Mouse (Mus musculus): ENCODE measurements at regions not wholly inside any gene's neighbourhood (a gene's known extent, or its start where the extent isn't known, plus 50 kb on each side); places are given as distances from the start of the nearest gene placed in this dataset.

DNA sequence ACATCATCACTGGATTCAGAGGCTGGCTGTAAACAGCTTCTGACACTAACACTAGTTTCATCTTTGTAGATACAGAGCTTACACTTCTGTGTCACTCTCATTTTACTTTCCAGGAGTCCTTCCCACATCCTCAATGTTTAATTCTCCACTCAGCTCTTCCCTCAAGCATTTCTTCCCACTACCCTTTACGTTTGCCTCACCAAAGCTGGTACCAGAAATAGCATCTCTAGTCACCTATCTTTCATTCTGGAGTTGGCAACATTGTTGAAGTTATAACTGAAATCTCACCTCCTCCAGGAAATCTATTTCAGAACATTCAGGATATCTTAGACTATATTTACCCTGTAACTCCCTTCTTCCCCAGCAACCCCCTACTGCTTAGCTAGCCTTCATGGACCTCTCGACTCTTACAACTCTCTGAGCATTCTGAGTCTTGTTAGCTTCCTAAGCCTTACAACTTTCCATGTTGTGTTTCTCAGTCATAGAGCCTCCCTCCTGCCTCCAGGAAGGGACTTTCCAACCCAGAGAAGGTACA lies 258.3 kb upstream of the BB014433 start:
- Histone ChIP-seq H3K4me1 (ENCODE audit: control insufficient read depth, insufficient read depth, low read length) (no peaks in the 10 kb centered on the region), H3K36me3 (ENCODE audit: control insufficient read depth, insufficient read depth, low read length) (no peaks in the 10 kb centered on the region), H3K27ac (ENCODE audit: low read length) (no peak overlapping the region), H3K9me3 (ENCODE audit: control insufficient read depth, low read depth, low read length) (no peaks in the 10 kb centered on the region), H3K4me2 (replicated peaks; ENCODE audit: low read depth, low read length) (no peak overlapping the region), H3K27me3 (ENCODE audit: control insufficient read depth, insufficient read depth, low read length) (no peaks in the 10 kb centered on the region), H3K9ac (replicated peaks; ENCODE audit: low read depth, low read length) (no peak overlapping the region), H3K4me3 (ENCODE audit: low read depth, low read length) (no peak overlapping the region)
- no peak for ATAC-seq (ENCODE audit: insufficient number of reproducible peaks, insufficient read depth, low FRiP score, low read depth)
- WGBS, result 78% methylated on average over 2 of the region's 2 CpGs

DNA sequence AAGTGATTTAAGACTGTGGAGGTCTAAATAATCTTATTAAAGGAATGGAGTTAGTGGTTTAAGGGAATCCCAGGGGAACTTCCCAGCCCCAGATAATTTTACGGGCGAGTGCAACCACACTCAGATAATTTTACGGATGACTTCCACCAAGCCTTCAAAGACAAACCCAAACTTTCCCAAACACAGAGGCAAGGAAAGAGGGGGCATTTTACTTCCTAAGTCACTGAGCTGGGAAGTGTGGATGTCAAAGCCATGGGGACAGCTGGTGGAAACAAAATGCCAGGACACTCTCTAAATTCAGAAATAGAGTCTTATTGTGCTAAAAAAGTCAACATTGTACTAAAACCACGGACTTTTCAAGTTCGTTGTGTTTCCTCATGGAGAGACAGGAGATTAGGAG lies 227.9 kb upstream of the BB014433 start:
- no peaks in the 10 kb centered on the region for H3K27me3 ChIP-seq (ENCODE audit: control insufficient read depth, insufficient read depth, low read length)
- ATAC-seq (ENCODE audit: insufficient number of reproducible peaks, insufficient read depth, low FRiP score, low read depth), result no peak
- no peak overlapping the region for H3K4me3 ChIP-seq (ENCODE audit: low read depth, low read length)
- H3K9me3 ChIP-seq (ENCODE audit: control insufficient read depth, low read depth, low read length), result no peaks in the 10 kb centered on the region
- WGBS, result 67% methylated on average over 5 of the region's 5 CpGs
- H3K27ac ChIP-seq (ENCODE audit: low read length), result no peak overlapping the region
- H3K4me1 ChIP-seq (ENCODE audit: control insufficient read depth, insufficient read depth, low read length), result no peaks in the 10 kb centered on the region
- no peak overlapping the region for H3K9ac ChIP-seq (replicated peaks; ENCODE audit: low read depth, low read length)
- H3K4me2 ChIP-seq (replicated peaks; ENCODE audit: low read depth, low read length), result no peak overlapping the region
- no peaks in the 10 kb centered on the region for H3K36me3 ChIP-seq (ENCODE audit: control insufficient read depth, insufficient read depth, low read length)

DNA sequence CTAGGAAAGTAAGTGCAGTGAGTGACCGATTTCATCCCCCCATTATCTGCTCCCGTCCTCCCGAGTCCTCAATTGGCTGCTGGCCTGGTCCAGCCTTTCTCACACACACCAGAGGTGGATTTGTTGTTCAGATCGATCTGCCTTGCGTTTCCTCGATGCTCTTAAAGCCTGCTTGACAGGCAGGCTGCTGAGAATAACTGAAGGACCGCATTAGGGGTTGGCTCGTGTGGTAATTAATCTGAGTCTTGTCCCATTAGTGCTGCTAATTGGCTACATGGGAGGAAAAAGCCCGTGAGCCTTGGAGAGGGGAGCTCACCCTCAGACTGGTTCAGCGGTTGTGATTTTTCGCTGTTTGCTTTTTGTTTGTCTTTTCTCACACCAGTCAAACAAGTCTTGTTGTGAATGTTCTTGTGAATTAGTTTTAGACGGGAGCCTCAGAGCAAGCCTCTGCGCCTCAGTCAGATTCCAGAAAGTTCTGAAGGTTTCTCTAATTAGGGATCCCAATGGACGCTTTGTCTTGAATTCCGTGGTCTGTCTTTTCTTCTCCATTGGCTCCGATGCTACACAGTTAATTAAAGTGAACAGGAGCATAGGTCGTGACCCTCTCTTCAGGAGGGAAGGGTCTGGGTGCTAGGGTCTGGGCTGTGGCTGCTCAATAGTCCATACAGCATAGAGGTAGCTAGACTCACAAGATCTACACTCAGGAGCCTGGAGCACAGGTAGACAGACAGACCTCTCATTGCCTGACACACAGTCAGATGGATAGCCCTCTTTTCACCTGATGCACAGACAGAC lies 226.1 kb upstream of the BB014433 start:
- 34% methylated on average over 17 of the region's 17 CpGs for whole genome bisulfite sequencing
- ATAC-seq (ENCODE audit: insufficient number of reproducible peaks, insufficient read depth, low FRiP score, low read depth), result no peak
- Histone ChIP-seq H3K27ac (ENCODE audit: low read length) (no peak overlapping the region), H3K27me3 (ENCODE audit: control insufficient read depth, insufficient read depth, low read length) (no peaks in the 10 kb centered on the region), H3K4me3 (ENCODE audit: low read depth, low read length) (no peak overlapping the region), H3K4me1 (ENCODE audit: control insufficient read depth, insufficient read depth, low read length) (no peaks in the 10 kb centered on the region), H3K4me2 (replicated peaks; ENCODE audit: low read depth, low read length) (no peak overlapping the region), H3K9me3 (ENCODE audit: control insufficient read depth, low read depth, low read length) (no peaks in the 10 kb centered on the region), H3K36me3 (ENCODE audit: control insufficient read depth, insufficient read depth, low read length) (no peaks in the 10 kb centered on the region), H3K9ac (replicated peaks; ENCODE audit: low read depth, low read length) (no peak overlapping the region)

DNA sequence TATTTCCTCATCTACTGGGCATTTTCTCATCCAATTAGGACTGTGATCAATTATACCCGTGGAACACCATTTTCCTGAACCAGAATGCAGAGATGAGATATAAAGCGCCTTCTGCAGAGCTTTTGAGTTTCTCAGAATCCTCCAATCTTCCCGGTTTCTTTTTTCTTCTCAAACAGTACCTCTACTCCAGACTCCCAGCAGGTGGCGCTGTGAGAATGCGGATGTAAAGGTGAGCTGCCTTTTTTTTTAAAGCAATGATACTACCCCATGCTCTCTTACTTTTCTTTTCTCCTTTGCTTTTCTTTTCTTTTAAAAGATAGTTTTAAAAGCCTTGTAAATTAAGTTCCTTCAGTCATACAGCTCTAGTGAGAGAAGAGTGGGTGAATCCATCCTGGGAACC lies 224.4 kb upstream of the BB014433 start:
- Histone ChIP-seq H3K4me2 (replicated peaks; ENCODE audit: low read depth, low read length) (no peak overlapping the region), H3K27me3 (ENCODE audit: control insufficient read depth, insufficient read depth, low read length) (no peaks in the 10 kb centered on the region), H3K27ac (ENCODE audit: low read length) (no peak overlapping the region), H3K4me3 (ENCODE audit: low read depth, low read length) (no peak overlapping the region), H3K4me1 (ENCODE audit: control insufficient read depth, insufficient read depth, low read length) (no peaks in the 10 kb centered on the region), H3K9me3 (ENCODE audit: control insufficient read depth, low read depth, low read length) (no peaks in the 10 kb centered on the region), H3K36me3 (ENCODE audit: control insufficient read depth, insufficient read depth, low read length) (no peaks in the 10 kb centered on the region), H3K9ac (replicated peaks; ENCODE audit: low read depth, low read length) (no peak overlapping the region)
- ATAC-seq (ENCODE audit: insufficient number of reproducible peaks, insufficient read depth, low FRiP score, low read depth), result no peak
- WGBS, result 7% methylated on average over 5 of the region's 5 CpGs

DNA sequence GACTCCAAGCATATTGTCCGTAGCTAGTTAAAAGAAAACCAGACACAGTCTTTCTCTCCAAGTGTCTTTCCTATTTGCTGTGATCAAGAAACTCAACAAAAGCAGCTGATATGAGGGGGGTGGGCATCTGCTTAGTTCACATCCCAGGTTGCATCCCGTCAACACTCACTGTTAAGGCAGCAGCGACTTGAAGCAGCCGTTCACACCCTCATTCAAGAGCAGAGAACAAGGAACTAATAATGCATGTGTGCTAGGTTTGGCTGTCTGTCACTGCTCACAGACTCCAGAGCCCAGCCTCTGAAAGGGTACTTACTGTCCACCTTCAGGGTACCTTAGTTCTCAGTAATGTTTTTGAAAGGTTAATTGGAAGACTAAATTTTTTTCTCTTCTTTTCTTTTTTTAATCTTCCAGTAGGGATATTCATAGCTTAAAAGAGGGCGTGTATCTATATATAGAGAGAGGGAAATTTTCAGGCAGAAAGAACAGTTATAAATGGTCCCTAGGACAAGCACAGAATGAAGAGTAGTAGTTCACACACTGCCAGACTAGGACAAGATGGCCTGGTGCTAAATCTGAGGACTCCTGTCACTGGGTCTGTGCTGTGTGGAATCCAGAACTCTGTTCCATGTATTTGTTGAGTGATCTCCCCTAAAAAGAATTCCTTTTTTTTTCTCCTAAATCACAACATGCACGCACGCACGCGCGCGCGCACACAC lies 199.1 kb upstream of the BB014433 start:
- Histone ChIP-seq H3K27ac (ENCODE audit: low read length) (no peak overlapping the region), H3K27me3 (ENCODE audit: control insufficient read depth, insufficient read depth, low read length) (no peaks in the 10 kb centered on the region), H3K4me2 (replicated peaks; ENCODE audit: low read depth, low read length) (no peak overlapping the region), H3K9ac (replicated peaks; ENCODE audit: low read depth, low read length) (no peak overlapping the region), H3K4me1 (ENCODE audit: control insufficient read depth, insufficient read depth, low read length) (no peaks in the 10 kb centered on the region), H3K9me3 (ENCODE audit: control insufficient read depth, low read depth, low read length) (no peaks in the 10 kb centered on the region), H3K36me3 (ENCODE audit: control insufficient read depth, insufficient read depth, low read length) (no peaks in the 10 kb centered on the region), H3K4me3 (ENCODE audit: low read depth, low read length) (no peak overlapping the region)
- WGBS, result 93% methylated on average over 12 of the region's 12 CpGs
- ATAC-seq (ENCODE audit: insufficient number of reproducible peaks, insufficient read depth, low FRiP score, low read depth), result no peak

DNA sequence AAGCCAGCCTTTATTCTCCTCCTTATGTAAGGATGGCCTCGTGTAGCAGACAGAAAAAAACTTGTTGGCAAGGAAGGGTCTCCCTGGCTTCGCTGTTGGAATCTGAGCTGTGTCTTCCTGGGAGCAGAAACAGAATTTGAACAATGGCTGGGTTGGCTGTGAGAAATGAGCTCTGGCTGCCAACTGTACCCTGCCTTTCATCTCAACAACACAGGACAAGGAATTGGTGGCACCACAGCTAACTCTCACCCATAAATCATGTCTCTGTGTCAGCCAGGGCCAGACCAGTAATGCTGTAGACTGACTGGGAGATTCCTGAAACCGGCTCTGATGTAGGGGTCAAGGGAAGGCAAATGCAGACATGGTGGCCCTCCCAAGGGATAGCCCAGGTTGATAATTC lies 189.5 kb upstream of the BB014433 start:
- H3K9ac ChIP-seq (replicated peaks; ENCODE audit: low read depth, low read length), result no peak overlapping the region
- H3K9me3 ChIP-seq (ENCODE audit: control insufficient read depth, low read depth, low read length), result no peaks in the 10 kb centered on the region
- no peak overlapping the region for H3K4me2 ChIP-seq (replicated peaks; ENCODE audit: low read depth, low read length)
- ATAC-seq (ENCODE audit: insufficient number of reproducible peaks, insufficient read depth, low FRiP score, low read depth), result no peak
- no peaks in the 10 kb centered on the region for H3K36me3 ChIP-seq (ENCODE audit: control insufficient read depth, insufficient read depth, low read length)
- H3K4me1 ChIP-seq (ENCODE audit: control insufficient read depth, insufficient read depth, low read length), result no peaks in the 10 kb centered on the region
- 69% methylated on average over 3 of the region's 3 CpGs for WGBS
- H3K4me3 ChIP-seq (ENCODE audit: low read depth, low read length), result no peak overlapping the region
- H3K27ac ChIP-seq (ENCODE audit: low read length), result no peak overlapping the region
- no peaks in the 10 kb centered on the region for H3K27me3 ChIP-seq (ENCODE audit: control insufficient read depth, insufficient read depth, low read length)

DNA sequence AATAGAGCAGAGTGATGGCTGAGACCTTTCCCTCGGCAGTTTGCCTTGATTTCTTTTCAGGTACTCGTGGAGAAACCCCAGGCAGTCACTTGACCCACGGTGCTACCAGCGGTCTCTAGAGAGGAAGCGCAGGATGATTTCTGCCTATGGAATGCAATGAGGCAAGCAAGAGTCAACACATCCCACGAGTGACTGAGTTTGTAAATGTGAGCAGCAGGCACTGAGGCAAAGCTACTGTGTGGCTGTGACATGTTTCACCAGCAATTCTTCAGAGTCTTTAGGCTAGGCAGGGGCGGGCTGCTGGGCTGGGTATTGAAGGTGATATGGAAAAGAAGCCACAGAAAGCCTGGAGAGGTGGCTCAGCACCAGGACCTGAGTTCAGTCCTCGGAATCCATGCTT lies 187.4 kb upstream of the BB014433 start:
- Histone ChIP-seq H3K27ac (ENCODE audit: low read length) (no peak overlapping the region), H3K4me2 (replicated peaks; ENCODE audit: low read depth, low read length) (no peak overlapping the region), H3K4me1 (ENCODE audit: control insufficient read depth, insufficient read depth, low read length) (no peaks in the 10 kb centered on the region), H3K4me3 (ENCODE audit: low read depth, low read length) (no peak overlapping the region), H3K36me3 (ENCODE audit: control insufficient read depth, insufficient read depth, low read length) (no peaks in the 10 kb centered on the region), H3K27me3 (ENCODE audit: control insufficient read depth, insufficient read depth, low read length) (no peaks in the 10 kb centered on the region), H3K9ac (replicated peaks; ENCODE audit: low read depth, low read length) (no peak overlapping the region), H3K9me3 (ENCODE audit: control insufficient read depth, low read depth, low read length) (no peaks in the 10 kb centered on the region)
- 61% methylated on average over 8 of the region's 8 CpGs for WGBS
- no peak for ATAC-seq (ENCODE audit: insufficient number of reproducible peaks, insufficient read depth, low FRiP score, low read depth)

DNA sequence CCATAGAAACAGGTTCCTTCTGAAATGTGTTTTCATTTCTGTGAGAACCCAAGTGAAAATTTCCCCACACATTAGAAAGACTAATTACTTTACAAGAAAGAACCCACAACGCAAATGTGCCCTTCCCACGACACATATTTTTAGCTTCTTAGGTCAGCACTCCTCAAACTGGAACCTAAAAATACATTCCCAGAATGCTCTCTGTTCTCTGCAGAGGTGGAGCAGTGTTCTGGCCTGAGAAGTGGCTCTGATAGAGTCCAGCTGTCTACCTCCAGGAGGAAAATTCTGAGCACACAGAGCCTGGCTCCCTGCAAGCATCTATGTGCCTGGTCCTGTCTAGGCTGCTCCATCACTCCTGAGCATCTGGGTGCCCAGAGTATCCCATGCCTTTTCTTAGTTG lies 184.3 kb upstream of the BB014433 start:
- Histone ChIP-seq H3K4me1 (ENCODE audit: control insufficient read depth, insufficient read depth, low read length) (no peaks in the 10 kb centered on the region), H3K36me3 (ENCODE audit: control insufficient read depth, insufficient read depth, low read length) (no peaks in the 10 kb centered on the region), H3K27ac (ENCODE audit: low read length) (no peak overlapping the region), H3K4me2 (replicated peaks; ENCODE audit: low read depth, low read length) (no peak overlapping the region), H3K9ac (replicated peaks; ENCODE audit: low read depth, low read length) (no peak overlapping the region), H3K4me3 (ENCODE audit: low read depth, low read length) (no peak overlapping the region), H3K9me3 (ENCODE audit: control insufficient read depth, low read depth, low read length) (no peaks in the 10 kb centered on the region), H3K27me3 (ENCODE audit: control insufficient read depth, insufficient read depth, low read length) (no peaks in the 10 kb centered on the region)
- ATAC-seq (ENCODE audit: insufficient number of reproducible peaks, insufficient read depth, low FRiP score, low read depth), result peak; percentile 51; the same call in 1 of the 2 replicates
- 42% methylated on average over 2 of the region's 2 CpGs for WGBS

Measured in stomach, embryonic 14.5 days (tissue).